Mouse (Mus musculus): ENCODE measurements around the gene Rab17.

Rab17 gene

DNA sequence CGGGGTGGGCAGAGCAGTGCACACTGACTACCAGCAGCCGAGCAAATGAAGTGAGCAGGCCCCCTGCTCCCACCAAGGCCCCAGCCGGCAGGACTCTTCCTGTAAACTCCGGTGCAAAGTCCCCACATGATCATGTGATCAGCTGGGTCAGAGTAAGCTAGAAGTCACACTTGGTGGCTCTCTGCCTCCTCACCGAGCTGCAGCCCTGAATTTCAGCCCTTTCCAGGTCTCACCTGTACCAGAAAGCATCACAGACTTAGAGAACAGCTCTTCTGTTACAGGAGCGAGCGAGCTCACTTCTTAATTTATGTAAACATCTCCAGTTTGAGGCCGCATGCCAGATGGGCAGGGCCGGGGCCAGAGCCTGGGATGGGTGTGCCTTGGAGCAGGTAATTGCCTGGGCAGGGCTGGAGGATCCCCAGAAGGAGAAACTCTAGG is at the start of gene Rab17:
TSS of gene Rab17 (minus strand) at position 315 of the 438 bp plus-strand sequence.
- no peak for DNase-seq (ENCODE audit: low spot score in 2 of 2)

DNA sequence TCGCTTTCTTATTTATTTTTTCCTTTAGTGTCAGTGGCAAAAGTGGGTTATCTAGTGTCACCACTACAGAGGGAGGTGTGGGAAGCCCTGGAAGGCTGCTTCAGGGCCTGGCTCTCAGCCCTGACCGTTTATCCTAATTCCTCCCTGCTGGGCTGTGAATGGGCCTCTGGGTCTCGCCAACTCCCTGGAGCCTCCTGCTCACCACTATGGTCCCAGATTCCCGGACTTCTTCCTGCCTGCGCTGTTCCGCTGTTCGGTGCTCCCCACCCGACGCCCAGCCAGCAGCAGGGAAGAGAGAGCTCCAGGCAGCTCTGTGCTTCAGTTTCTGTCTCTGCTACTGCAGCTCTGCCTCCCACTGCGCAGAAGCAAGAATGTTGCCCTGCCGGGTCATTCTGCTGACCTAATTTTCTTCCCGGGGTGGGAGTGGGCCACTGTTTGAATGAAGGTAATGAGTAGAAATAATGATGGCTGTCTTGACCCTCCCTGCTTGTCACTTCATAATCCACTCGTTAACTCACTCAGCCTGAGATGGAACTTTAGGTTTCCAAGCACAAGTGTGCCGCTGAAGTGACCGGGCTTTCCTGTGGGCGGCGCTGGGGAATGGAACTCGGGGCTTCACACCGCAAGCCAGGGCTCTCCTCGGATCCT is 47.8 kb upstream of the Rab17 start:
- no peak for DNase-seq (ENCODE audit: low spot score in 2 of 2)

DNA sequence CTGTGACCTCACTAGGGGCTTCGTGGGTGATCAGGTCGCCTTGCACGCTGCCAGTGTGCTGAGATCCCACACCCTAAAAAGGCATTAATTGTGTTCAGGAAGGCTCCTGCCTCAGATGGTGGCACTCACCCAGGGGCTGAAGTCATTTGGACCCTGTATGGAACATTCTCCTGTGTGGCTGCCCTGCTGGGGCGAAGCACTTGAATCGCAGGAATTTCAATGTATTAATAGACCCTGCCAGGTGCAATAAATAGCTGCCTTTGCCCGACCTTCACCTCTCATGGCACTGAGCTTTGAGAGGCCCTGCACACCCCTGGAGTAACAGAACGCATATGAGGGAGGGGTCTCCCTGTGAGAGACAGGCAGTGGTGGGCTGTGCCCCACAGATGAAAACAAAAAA is 46.1 kb upstream of the Rab17 start:
- no peak for DNase-seq (ENCODE audit: low spot score in 2 of 2)

DNA sequence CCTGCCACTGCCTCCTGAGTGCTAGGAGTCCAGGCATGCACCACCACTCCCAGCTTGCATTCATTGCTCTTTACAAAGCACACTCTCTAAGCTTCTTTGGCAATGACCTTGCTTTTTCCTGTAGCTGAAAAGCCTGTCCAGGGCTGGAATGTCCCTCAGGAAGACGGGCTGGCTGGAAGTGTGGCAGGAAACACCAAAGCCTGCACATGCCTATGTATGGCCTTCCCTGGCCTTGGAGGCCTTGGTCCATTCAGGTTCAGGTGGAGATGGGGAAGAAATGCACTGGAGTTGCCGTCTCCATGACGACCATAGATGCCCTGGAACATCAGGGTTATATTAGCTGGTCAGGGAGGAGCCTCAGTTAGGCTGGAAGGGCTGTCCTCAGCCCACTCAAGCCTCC is 44.3 kb upstream of the Rab17 start:
- no peak for DNase-seq (ENCODE audit: low spot score in 2 of 2)

DNA sequence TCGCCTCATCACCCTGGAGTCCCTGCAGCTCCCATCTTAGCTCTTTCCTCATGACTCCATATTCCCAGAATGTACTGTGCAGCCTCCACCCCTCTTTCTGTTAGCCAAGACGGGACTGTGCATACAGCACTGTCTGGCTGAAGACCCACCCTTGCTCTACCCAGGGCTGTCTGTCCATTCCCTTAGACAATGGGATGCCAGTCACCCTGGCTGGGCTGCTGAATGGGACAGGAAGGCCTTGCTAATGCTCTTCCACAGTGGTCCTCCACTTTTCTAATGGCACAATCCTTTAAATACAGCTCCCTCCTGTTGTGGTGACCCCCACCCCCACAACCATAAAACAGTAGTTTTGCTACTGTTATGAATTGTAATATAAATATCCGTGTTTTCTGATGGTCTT is 41.9 kb upstream of the Rab17 start:
- no peak for DNase-seq (ENCODE audit: low spot score in 2 of 2)

DNA sequence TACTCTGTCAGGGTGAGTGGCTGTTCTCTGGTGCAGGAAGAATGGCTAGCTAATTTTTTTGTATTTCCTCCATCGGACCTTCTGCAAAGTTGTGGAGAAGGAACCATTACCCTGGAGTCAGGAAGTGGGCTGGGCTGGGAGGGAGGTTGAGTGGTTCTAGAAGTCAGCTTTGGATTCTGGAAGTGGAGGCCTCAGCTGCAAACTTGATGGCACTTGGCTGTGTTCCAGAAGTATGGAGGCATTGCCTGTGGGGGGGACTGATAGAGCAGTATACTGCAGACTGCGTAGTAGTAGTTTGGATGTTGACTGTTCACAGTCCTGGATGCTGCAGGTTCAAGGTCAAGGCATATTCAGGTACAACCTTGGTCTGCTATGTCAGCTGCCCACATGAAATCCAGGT is 41.3 kb upstream of the Rab17 start:
- no peak for DNase-seq (ENCODE audit: low spot score in 2 of 2)

DNA sequence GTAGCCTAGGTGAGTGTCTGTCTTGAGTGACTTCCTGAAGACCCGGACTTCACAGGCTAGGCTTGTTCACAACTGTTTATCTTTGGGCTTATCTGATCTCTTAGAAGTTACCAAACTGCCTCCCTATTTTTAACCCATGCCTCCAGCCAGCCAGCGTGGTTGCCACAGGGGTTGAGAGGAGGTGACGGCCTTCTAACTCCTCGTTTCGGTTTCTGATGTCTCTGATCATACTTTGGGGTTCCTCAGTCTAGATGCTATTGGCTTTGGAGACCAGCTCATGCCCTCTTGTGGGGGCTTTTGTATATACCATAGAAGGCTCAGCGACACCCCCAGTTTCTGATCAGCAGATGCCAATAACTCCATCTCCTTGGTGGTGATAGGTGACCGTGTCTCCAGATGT is 40.8 kb upstream of the Rab17 start:
- no peak for DNase-seq (ENCODE audit: low spot score in 2 of 2)

DNA sequence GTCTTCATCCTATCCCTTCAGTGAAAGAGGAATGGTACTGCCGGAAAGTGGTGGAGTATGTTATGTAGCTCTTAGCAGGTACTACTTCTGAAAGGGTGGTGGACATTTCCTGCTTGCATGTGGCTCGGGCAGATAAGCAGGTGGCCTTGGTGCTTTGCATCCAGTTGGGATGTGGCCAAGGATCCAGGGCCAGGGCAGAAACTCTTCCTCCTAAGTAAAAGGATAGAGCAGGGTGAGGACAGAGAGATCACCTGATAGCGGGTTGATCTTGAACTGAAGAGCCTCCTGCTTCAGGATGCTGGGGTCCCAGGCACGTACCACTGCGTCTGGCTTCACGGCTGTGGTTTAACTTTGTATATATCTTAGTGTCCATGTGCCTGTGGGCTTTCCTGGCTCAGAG is 39.8 kb upstream of the Rab17 start:
- no peak for DNase-seq (ENCODE audit: low spot score in 2 of 2)

DNA sequence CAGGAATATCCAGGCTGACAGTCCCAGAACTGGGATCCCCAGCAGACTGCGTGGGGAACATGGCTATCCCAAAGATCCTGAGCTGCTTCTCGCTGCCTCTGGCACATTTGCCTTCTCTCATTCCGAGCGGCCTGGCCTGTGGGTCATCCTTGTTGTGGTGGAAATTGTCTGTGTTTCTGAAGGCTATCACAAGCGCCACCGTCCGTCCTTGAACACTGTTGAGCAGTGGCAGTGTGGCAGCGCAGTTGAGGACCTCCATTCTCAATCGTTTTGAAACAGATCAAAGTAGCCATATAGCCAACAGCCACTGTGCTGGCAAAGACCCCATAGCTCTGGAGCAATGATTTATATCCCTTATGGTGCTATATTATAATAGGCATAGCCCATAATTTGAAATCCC is 39.3 kb upstream of the Rab17 start:
- no peak for DNase-seq (ENCODE audit: low spot score in 2 of 2)

DNA sequence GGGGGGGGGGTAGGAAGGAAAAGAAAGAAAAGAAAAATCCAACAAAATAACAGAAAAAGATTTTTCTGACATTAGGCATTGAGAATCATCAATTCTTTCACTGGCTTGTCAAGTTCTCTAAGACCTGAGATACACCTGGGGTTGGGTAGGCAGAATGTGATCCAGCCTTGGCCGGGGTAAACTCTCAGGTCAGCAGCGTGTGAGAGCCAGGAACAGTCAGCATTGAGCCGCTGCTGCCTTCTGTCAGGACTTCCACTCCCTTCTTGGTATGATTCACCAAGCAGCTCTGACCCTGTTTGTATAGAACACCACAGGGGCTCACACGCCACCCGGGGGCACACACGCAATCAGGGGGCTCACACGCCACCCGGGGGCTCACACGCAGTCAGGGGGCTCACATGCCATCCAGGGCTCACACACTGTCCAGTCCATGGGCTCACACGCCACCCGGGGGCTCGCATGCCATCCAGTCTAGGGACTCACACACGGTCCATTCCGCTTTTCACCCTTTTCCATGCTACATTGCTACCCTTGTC is 38.8 kb upstream of the Rab17 start:
- DNase-seq (ENCODE audit: low spot score in 2 of 2), result no peak

DNA sequence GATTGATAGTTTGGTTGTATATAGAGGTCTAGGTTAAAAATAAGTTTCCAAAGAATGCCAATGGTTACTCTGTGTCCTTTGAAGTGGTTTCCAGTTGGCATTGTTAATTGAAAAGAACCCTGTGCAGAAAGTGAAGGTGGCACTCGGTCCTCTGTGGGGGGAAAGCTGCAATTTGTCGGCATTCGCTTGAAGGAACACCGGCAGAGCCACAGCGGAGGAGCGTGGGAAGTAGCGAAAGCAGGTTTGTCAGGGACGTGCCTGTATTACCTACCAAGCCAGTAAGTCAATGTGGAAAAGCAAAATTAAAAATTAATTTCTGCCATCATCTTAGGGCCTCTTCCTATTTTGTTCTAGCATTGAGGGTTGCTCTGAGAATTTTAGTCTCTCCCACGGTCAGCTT is 37.2 kb upstream of the Rab17 start:
- DNase-seq (ENCODE audit: low spot score in 2 of 2), result no peak

DNA sequence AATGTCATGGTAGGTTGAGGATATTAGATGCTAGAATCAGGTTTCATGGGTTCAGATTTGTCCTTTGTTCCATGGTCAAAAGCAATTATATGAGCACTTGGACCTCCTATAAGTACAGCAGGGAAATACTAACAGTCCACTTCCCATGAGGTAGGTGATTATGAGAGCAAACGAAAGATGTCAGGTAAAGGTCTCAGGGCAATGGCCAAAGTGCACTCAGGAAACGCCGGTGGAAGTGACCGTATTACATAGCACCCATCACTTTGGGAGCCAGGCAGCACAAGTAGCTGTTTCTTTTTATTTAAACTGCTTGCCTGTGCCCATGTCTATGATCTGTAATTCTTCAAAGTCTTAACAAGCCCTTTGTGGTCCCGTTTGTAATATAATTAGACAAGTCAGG is 36.6 kb upstream of the Rab17 start:
- DNase-seq (ENCODE audit: low spot score in 2 of 2), result no peak

DNA sequence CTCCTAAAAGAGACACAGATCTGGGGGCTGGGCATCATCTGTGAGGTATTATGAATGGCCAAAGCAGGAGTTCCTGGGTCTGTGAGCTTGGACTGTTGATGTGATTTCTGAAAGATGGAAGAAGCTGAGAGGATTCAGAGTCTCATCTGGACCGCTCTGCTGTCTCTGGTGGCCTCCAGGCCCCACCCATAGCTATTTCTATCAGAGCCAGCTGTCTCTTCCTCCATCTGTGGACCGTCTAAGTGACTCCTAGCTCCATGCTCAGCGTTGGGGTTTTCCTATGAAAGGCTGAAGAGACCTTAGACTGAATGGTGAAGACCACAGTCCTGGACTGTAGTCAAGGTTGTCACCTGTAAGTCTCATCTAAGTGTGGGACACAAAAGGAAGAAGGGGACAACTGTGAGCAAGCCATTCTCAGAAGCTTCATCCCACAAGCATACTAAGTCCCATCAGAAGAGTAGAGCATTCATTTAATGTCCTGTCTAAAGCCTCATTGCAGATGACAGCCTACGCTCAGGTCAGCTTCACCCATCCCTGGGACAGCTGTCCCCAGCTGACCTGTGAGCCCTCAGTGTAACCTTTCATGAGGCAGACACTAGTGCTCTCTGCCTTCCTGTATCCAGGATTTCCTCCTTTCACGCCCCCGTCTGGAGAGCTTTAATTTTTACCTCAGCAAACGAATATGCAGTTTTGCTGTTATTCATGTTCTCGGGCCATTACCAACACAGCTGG is 34.2 kb upstream of the Rab17 start:
- DNase-seq (ENCODE audit: low spot score in 2 of 2), result no peak

DNA sequence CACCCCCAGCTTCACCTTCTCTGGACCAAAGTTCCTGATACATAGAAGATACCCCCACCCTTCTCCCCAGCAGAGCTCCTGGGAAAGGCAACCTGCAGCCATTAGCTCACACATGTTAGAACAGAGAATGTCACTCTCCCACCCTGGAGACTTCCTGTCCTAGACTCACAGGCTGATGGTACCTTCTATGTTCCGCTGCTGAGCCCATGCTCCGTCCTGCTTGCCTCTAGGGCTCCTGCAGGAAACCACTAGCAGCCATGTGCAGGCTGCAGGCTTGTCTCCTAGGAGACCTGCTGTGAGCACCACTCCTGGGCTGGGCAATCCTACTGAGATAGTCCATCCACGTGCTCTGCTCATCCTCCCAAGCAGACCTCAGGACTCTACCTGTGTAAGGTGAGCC is 33.2 kb upstream of the Rab17 start:
- DNase-seq (ENCODE audit: low spot score in 2 of 2), result no peak

DNA sequence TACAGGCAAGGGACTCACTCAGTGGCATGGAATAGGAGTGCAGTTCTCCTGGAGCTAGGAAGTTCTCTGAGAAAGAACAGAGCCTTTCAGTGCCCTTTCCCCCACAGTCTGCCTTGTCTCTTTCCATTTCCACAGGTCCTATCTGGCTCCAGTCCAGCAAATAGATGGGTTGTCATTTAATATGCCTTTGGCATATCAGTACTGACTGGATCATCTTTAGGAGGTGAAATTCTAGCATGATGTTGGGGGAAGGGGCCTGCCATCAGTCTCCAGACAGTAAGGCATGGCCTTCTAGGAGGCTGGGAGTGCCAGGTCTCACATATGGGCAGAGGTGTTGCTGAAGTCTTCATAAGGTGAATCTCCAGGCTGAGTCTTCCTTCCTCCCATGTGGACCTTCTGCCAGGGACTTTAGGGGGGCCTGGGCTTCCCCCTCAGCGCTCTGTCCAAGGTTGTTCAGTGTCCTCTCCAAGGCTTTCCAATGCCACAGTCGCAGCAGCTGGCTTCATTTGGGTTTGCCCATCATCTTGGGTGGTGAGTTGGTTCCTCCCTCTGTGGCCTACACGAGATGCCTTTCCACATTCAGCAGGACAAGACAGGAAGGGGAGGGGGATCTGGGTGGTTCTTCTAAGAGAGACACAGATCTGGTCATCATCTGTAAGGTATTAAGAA is 32.5 kb upstream of the Rab17 start:
- no peak for DNase-seq (ENCODE audit: low spot score in 2 of 2)

DNA sequence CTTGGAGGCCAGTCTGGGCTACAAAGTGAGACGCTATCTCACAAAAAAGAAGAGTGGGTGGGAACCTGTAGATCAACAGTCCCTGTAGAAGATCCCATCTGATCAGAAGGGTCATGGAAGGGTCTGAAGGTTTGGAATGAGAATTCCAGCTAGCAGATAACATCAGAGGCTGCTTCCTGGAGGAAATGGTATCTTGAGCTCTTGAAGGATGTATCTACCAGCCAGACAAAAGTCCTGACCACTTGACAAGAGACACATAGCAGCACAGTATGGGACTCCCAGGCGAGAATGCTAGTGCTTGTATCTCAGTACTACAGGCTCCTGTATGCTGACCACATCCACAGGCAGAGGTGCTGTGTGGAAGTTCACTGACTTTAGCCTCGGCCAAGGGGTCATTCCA is 31.6 kb upstream of the Rab17 start:
- no peak for DNase-seq (ENCODE audit: low spot score in 2 of 2)

DNA sequence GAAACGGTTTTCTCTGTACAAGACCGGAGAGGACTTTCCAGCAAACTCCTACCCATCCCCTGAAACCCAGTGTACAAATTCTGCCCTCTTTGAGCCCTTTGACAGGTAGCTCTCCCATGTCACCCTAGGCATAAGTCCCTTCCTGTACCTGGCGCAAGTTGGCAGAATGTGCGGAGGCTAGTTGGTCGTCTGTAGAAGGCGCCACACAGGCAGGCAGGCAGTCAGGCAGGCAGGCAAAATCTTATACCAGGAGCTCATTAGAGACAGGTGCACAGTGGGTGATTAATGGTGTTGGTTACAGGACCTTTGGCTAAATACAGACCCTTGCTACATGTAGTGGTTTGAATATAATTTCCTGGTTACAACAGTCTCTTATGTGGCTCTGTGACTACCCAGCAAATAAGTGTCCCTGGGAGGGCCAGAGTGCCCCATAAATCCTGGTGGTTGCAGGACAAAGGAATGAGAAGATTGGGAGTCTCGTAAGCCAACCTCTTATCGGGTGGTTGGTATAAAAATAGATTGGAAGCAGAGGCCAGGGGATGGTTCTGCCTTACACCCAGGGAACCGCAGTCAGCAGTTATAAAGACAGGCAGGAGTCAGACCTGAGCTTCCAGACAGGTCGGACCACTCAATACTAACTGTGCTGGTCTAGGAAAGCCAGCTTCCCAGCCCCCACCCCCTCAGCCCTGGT is 30.6 kb upstream of the Rab17 start:
- no peak for DNase-seq (ENCODE audit: low spot score in 2 of 2)

DNA sequence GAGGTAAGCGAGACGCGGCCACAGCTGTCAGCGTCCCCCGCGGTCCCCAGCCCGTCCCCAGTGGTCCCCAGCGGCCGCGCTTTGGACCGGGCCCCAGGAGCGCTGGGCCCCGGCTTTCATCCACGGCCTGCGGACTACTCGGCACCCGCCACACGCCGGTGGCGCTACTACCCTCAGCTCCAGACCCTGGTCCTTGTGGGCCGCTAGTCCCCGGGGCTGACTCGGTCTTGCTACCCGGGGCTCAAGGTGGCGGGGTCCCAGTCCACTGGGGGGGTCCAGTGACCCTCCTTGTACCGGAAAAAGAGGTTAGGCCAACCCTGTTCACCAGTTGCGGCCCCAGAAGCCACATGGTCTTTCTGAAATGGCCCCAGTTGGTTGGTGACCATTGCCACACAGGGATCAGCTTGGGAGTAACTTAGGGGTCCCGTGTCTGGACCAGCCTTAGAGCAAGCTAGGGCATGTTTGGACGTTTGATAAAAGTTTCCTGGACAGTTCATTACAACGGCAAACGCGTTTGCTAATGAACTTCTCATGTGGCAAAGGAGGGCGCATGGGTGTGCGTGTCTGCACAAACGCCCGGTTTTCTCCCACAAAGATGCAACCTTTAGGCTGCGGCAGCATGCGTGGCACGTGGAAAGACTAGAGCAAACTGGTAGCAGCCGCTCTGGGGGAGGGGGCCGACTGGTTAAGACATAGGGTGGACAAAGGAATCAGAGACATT is 29.6 kb upstream of the Rab17 start:
- DNase-seq (ENCODE audit: low spot score in 2 of 2), result no peak

DNA sequence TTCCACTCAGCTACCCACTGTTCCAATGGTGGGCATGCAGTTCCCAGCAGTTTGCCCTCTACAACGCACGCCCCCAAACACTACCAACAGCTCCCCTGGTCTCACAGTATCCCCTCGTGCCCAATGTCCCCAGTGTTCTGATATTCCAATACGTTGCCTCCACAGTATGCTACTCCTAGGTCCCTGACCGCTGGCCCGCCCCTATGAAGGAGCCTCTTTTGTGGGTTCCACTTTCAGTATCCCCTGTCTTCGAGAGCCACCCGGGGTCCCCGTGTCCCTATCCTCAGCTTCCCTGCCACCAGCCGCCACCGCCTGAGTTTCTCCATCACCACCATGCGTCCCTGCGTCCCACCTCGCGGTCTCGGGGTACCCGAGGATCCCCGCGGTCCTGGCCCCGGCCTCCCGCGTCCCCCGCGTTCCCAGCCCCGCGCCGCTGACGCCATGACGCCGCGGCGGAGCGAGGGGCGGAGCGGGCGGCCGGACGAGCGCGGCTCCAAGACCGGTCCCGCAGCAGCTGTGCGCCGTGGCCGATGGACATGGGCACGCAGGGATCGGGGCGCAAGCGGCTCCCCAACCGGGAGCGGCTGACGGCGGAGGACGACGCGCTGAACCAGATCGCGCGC is 28.9 kb upstream of the Rab17 start, which contains the start of gene Lrrfip1:
TSS of gene Lrrfip1 (plus strand) at position 470 of the 623 bp plus-strand sequence.
- no peak for DNase-seq (ENCODE audit: low spot score in 2 of 2)

DNA sequence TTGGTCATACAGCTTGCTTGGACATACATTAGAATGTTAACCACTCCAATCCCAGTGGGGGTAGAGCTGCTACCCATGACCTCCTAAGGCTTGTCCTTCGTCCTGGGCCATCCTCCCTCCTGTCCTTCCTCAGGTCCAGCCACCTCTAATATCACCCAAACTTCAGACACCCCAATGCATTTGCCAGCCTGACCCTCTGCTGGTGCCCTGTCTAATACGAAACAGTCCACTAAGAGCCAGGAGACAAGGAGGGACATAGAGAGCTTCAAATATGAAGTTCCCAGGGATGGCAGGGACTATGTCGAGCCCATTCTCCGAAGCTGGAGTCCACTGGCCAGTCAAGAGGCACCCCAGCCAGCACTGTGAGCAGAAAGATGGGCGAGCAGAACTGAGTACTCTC is 28.2 kb upstream of the Rab17 start:
- no peak for DNase-seq (ENCODE audit: low spot score in 2 of 2)

DNA sequence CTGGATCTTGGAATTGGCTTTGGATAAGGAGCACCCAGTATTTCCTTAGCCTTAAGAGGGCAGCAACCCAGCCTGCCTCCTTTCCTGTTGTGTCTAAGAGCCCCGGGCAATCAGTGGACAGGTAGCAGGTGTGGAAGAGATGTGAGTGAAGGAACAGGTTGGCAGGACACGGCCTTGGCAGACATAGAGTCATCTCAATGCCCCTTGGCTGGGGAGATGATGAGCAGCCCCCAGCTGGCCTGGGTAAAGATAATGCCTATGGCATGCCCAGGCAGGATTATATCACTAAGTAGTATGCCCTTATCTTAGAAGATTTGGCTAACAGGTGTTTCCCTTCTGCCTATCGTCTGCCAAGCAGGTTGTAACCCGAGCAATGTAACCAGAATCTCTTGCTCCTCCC is 27.7 kb upstream of the Rab17 start:
- DNase-seq (ENCODE audit: low spot score in 2 of 2), result no peak

Data from spleen, postnatal 14 days (tissue).